Mouse (Mus musculus) ZHBTc4 (cell line): Measurements from ENCODE around the gene Otx1.

ENCODE experiments used
- DNase-seq: peaks from one replicate; pipeline ENCODE4 v3.0.0-alpha.2; 2011; ENCODE audit warnings: low read depth, low spot score

The Otx1 gene

GRCm38 (mm10) chr11:22002783-22003340, at the start of gene Otx1:
Otx1 (minus strand) TSS chr11:22002897.
- DNase-seq = peak; percentile 37

- peak; percentile 13 for DNase-seq
Observed at GRCm38 (mm10) chr11:22050864-22051263, 48.2 kb upstream of the Otx1 start.

- DNase-seq = no peak
Observed at GRCm38 (mm10) chr11:22039854-22040426, 37.2 kb upstream of the Otx1 start.

- no peak for DNase-seq
Observed at GRCm38 (mm10) chr11:22034564-22035105, 31.9 kb upstream of the Otx1 start.

- no peak for DNase-seq
Observed at GRCm38 (mm10) chr11:22033582-22033981, 30.9 kb upstream of the Otx1 start.

- DNase-seq = no peak
Observed at GRCm38 (mm10) chr11:22020602-22021001, 17.9 kb upstream of the Otx1 start.

GRCm38 (mm10) chr11:22017444-22017843, 14.7 kb upstream of the Otx1 start:
- DNase-seq = no peak

- no peak for DNase-seq
Observed at GRCm38 (mm10) chr11:22016341-22016740, 13.6 kb upstream of the Otx1 start.

GRCm38 (mm10) chr11:22008817-22009216, 6.1 kb upstream of the Otx1 start:
- DNase-seq = no peak

GRCm38 (mm10) chr11:22008129-22008596, 5.5 kb upstream of the Otx1 start:
- peak; percentile 18 for DNase-seq

GRCm38 (mm10) chr11:22007781-22008110, 5.0 kb upstream of the Otx1 start:
- DNase-seq = no peak

GRCm38 (mm10) chr11:22007088-22007780, 4.5 kb upstream of the Otx1 start:
- peak; percentile 28 for DNase-seq

- peak; percentile 61 for DNase-seq
Observed at GRCm38 (mm10) chr11:22006471-22007087, 3.9 kb upstream of the Otx1 start.

GRCm38 (mm10) chr11:22005281-22005870, 2.7 kb upstream of the Otx1 start:
- DNase-seq = no peak

- peak; percentile 43 for DNase-seq
Observed at GRCm38 (mm10) chr11:22004331-22004841, 1.7 kb upstream of the Otx1 start.

- DNase-seq = peak; percentile 54
Observed at GRCm38 (mm10) chr11:22003341-22003981, 764 bp upstream of the Otx1 start.

- no peak for DNase-seq
Observed at GRCm38 (mm10) chr11:22002062-22002782, 475 bp downstream of the Otx1 start.

GRCm38 (mm10) chr11:22001321-22002061, 1.2 kb downstream of the Otx1 start:
- peak; percentile 91 for DNase-seq

GRCm38 (mm10) chr11:22000316-22001076, 2.2 kb downstream of the Otx1 start:
- DNase-seq = peak; percentile 63
